Mouse (Mus musculus): Measurements from ENCODE around the gene Gm21680. TPM values are rescaled to one million over a fixed set of nuclear protein-coding genes. Genes with fewer than 3 reads are reported as not detected.
"Not testable (repeated sequence)": the region's sequence is repeated elsewhere in the genome, so short reads cannot be mapped to it uniquely, and the experiment has no call there.

The Gm21680 gene
- not detected in 2 replicates for polyA plus RNA-seq (2015; fragmentation: Nextera tagmentation; extraction: Ambion mirVana)

DNA sequence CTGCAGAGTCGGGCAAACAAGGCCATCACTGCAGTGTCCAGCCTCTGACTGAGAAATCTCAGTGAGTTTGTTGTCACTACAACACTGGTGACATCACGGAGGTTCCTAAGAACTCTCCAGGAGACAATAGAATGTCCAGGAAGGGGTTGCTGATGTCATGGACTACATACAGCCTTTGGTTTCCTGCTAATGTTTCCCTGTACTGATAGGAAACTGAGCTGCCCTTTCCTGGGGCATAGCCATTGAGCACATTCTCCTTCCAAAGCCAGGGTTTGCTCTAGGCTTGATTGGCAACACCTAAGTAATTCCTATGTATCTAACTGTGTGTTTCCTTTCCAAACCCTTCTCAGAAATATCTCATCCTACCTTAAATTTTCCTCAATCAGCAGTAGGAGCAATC lies at the start of gene Gm21680:
Gene Gm21680 (minus strand): TSS at position 101 of the 400 bp plus-strand sequence.
- H3K4me2 ChIP-seq (ENCODE audit: low read depth, low read length); H3K36me3 ChIP-seq (replicated peaks; ENCODE audit: insufficient read depth, low read length); H3K4me1 ChIP-seq (ENCODE audit: insufficient read depth); H3K4me3 ChIP-seq (ENCODE audit: low read depth, low read length); H3K9me3 ChIP-seq (ENCODE audit: low read length); ATAC-seq; DNase-seq; H3K27ac ChIP-seq (ENCODE audit: low read depth); H3K27me3 ChIP-seq (ENCODE audit: insufficient read depth, low read length); H3K9ac ChIP-seq (replicated peaks): not testable (repeated sequence)
- WGBS (ENCODE audit: insufficient replicate concordance): no CpG with 5 or more reads among the region's 2 CpGs

DNA sequence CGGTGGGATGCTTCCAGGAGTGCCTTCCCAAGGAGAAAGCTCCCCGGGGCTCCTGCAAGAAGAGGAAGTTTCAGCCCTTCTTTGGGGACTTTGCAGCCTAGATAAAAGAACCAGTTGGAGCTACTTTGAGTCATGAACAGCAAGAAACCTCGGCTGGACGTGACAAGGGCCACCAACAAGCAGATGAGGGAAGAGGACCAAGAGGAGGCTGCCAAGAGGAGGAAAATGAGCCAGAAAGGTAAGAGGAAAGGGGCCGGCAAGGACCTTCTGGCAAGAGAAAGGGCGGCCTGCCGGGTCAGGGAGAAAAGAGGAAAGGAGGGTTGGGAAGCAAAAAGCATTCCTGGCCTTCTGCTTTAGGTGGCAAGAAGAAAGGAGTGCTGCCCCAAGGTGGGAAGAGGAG lies 35.2 kb upstream of the Gm21680 start:
- 49% methylated on average over 6 of the region's 7 CpGs for WGBS (ENCODE audit: insufficient replicate concordance)
- ATAC-seq; H3K4me2 ChIP-seq (ENCODE audit: low read depth, low read length): not testable (repeated sequence)

DNA sequence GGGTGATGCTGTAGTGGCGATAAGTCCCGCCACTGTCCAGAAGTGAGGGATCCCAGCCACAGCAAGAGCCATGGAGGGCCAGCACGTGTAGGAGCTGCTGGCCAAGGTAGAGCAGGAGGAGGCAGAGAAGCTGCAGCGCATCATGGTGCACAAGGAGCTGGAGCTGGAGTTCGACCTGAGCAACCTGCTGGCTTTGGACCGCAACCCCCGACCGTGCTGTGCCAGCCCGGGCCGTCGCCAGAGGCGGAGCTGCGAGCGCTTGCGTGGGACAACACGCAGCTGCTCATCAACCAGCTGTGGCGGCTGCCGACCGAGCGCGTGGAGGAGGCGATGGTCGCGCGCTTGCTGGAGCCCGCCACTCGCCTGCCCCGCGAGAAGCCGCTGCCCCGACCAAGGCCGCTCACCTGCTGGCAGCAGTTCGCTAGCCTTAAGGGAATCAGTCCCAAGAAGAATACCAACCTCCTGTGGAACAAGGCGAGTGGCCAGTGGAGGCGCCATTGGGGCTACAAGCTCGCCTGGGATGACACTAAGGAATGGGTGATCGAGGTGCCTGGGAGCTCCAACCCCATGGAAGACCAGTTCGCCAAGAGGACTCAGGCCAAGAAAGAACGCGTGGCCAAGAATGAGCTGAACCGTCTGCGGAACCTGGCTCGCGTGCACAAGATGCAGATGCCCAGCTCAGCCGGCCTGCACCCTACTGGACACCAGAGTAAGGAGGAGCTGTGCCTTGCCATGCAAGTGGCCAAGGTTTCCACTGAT lies 34.7 kb upstream of the Gm21680 start:
- H3K27me3 ChIP-seq (ENCODE audit: insufficient read depth, low read length); H3K36me3 ChIP-seq (replicated peaks; ENCODE audit: insufficient read depth, low read length); H3K27ac ChIP-seq (ENCODE audit: low read depth); H3K9me3 ChIP-seq (ENCODE audit: low read length); H3K4me2 ChIP-seq (ENCODE audit: low read depth, low read length); H3K9ac ChIP-seq (replicated peaks); H3K4me1 ChIP-seq (ENCODE audit: insufficient read depth); ATAC-seq; H3K4me3 ChIP-seq (ENCODE audit: low read depth, low read length): not testable (repeated sequence)
- peak; percentile 21 for DNase-seq
- WGBS (ENCODE audit: insufficient replicate concordance): 18% methylated on average over 43 of the region's 45 CpGs

More for the DNA sequence above, 35.2 kb upstream of the Gm21680 start:
- not testable (repeated sequence) for H3K27me3 ChIP-seq (ENCODE audit: insufficient read depth, low read length); H3K9me3 ChIP-seq (ENCODE audit: low read length); H3K9ac ChIP-seq (replicated peaks); DNase-seq; H3K4me1 ChIP-seq (ENCODE audit: insufficient read depth); H3K27ac ChIP-seq (ENCODE audit: low read depth); H3K4me3 ChIP-seq (ENCODE audit: low read depth, low read length); H3K36me3 ChIP-seq (replicated peaks; ENCODE audit: insufficient read depth, low read length)

DNA sequence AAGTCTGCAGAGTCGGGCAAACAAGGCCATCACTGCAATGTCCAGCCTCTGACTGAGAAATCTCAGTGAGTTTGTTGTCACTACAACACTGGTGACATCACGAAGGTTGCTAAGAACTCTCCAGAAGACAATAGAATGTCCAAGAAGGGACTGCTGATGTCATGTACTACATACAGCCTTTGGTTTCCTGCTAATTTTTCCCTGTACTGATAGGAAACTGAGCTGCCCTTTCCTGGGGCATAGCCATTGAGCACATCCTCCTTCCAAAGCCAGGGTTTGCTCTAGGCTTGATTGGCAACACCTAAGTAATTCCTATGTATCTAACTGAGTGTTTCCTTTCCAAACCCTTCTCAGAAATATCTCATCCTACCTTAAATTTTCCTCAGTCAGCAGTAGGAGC lies 32.2 kb upstream of the Gm21680 start, which contains the start of gene Gm1979:
Gene Gm1979 (minus strand): TSS at position 101 of the 400 bp plus-strand sequence.
- not testable (repeated sequence) for H3K9me3 ChIP-seq (ENCODE audit: low read length); DNase-seq; ATAC-seq; H3K4me2 ChIP-seq (ENCODE audit: low read depth, low read length); H3K9ac ChIP-seq (replicated peaks); H3K4me1 ChIP-seq (ENCODE audit: insufficient read depth); H3K27me3 ChIP-seq (ENCODE audit: insufficient read depth, low read length); H3K27ac ChIP-seq (ENCODE audit: low read depth); H3K4me3 ChIP-seq (ENCODE audit: low read depth, low read length); H3K36me3 ChIP-seq (replicated peaks; ENCODE audit: insufficient read depth, low read length)
- WGBS (ENCODE audit: insufficient replicate concordance): 89% methylated on average over 1 of the region's 2 CpGs

DNA sequence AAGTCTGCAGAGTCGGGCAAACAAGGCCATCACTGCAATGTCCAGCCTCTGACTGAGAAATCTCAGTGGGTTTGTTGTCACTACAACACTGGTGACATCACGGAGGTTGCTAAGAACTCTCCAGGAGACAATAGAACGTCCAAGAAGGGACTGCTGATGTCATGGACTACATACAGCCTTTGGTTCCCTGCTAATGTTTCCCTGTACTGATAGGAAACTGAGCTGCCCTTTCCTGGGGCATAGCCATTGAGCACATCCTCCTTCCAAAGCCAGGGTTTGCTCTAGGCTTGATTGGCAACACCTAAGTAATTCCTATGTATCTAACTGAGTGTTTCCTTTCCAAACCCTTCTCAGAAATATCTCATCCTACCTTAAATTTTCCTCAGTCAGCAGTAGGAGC lies 16.1 kb upstream of the Gm21680 start, which contains the start of gene Gm21698:
Gene Gm21698 (minus strand): TSS at position 101 of the 400 bp plus-strand sequence.
- not testable (repeated sequence) for ATAC-seq, DNase-seq

DNA sequence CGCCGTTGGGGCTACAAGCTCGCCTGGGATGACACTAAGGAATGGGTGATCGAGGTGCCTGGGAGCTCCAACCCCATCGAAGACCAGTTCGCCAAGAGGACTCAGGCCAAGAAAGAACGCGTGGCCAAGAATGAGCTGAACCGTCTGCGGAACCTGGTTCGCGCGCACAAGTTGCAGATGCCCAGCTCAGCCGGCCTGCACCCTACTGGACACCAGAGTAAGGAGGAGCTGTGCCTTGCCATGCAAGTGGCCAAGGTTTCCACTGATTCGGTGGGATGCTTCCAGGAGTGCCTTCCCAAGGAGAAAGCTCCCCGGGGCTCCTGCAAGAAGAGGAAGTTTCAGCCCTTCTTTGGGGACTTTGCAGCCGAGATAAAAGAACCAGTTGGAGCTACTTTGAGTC lies 15.4 kb downstream of the Gm21680 start:
- not testable (repeated sequence) for H3K4me1 ChIP-seq (ENCODE audit: insufficient read depth); H3K27ac ChIP-seq (ENCODE audit: low read depth); H3K36me3 ChIP-seq (replicated peaks; ENCODE audit: insufficient read depth, low read length); H3K4me3 ChIP-seq (ENCODE audit: low read depth, low read length); H3K27me3 ChIP-seq (ENCODE audit: insufficient read depth, low read length); H3K9ac ChIP-seq (replicated peaks); ATAC-seq; H3K9me3 ChIP-seq (ENCODE audit: low read length); DNase-seq; H3K4me2 ChIP-seq (ENCODE audit: low read depth, low read length)
- 47% methylated on average over 16 of the region's 17 CpGs for WGBS (ENCODE audit: insufficient replicate concordance)

More for the DNA sequence above, 16.1 kb upstream of the Gm21680 start, which contains the start of gene Gm21698:
- H3K27me3 ChIP-seq (ENCODE audit: insufficient read depth, low read length); H3K36me3 ChIP-seq (replicated peaks; ENCODE audit: insufficient read depth, low read length); H3K27ac ChIP-seq (ENCODE audit: low read depth); H3K4me2 ChIP-seq (ENCODE audit: low read depth, low read length); H3K4me3 ChIP-seq (ENCODE audit: low read depth, low read length); H3K9me3 ChIP-seq (ENCODE audit: low read length); H3K4me1 ChIP-seq (ENCODE audit: insufficient read depth); H3K9ac ChIP-seq (replicated peaks): not testable (repeated sequence)
- no CpG with 5 or more reads among the region's 3 CpGs for WGBS (ENCODE audit: insufficient replicate concordance)

DNA sequence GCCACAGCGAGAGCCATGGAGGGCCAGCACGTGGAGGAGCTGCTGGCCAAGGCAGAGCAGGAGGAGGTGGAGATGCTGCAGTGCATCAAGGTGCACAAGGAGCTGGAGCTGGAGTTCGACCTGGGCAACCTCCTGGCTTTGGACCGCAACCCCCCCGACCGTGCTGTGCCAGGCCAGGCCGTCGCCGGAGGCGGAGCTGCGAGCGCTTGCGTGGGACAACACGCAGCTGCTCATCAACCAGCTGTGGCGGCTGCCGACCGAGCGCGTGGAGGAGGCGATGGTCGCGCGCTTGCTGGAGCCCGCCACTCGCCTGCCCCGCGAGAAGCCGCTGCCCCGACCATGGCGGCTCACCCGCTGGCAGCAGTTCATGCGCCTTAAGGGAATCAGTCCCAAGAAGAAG lies 15.9 kb downstream of the Gm21680 start:
- H3K27ac ChIP-seq (ENCODE audit: low read depth); H3K9ac ChIP-seq (replicated peaks); H3K4me3 ChIP-seq (ENCODE audit: low read depth, low read length); H3K9me3 ChIP-seq (ENCODE audit: low read length); H3K36me3 ChIP-seq (replicated peaks; ENCODE audit: insufficient read depth, low read length); H3K4me1 ChIP-seq (ENCODE audit: insufficient read depth); H3K4me2 ChIP-seq (ENCODE audit: low read depth, low read length); H3K27me3 ChIP-seq (ENCODE audit: insufficient read depth, low read length); ATAC-seq: not testable (repeated sequence)
- WGBS (ENCODE audit: insufficient replicate concordance): 24% methylated on average over 30 of the region's 32 CpGs
- peak; percentile 15 for DNase-seq

DNA sequence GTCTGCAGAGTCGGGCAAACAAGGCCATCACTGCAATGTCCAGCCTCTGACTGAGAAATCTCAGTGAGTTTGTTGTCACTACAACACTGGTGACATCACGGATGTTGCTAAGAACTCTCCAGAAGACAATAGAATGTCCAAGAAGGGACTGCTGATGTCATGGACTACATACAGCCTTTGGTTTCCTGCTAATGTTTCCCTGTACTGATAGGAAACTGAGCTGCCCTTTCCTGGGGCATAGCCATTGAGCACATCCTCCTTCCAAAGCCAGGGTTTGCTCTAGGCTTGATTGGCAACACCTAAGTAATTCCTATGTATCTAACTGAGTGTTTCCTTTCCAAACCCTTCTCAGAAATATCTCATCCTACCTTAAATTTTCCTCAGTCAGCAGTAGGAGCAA lies 18.1 kb downstream of the Gm21680 start, which contains the start of gene Gm21671:
Gene Gm21671 (minus strand): TSS at position 101 of the 400 bp plus-strand sequence.
- not testable (repeated sequence) for H3K9ac ChIP-seq (replicated peaks); H3K9me3 ChIP-seq (ENCODE audit: low read length); H3K4me2 ChIP-seq (ENCODE audit: low read depth, low read length); H3K4me3 ChIP-seq (ENCODE audit: low read depth, low read length); H3K36me3 ChIP-seq (replicated peaks; ENCODE audit: insufficient read depth, low read length); DNase-seq; H3K27me3 ChIP-seq (ENCODE audit: insufficient read depth, low read length); H3K27ac ChIP-seq (ENCODE audit: low read depth); H3K4me1 ChIP-seq (ENCODE audit: insufficient read depth); ATAC-seq
- WGBS (ENCODE audit: insufficient replicate concordance): 64% methylated on average over 2 of the region's 2 CpGs

DNA sequence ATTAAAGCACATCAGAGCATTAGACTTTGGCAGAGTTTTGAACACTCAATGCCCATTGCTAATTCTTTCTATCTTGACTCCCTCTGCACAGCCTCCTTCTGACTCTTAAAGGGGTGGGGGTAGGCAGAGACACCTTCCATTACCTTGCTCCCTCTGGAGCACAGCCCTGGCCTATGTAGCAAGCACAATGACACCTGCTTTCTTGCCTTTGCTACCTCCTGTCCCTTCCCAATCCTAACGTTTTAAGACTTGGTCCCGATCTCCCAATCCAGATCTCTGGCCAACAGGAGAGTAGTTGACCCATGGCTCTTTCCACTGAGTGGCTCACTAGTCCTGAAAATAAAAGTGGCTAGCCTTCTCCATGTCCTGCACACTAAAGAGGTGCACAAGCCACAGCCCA lies 27.1 kb downstream of the Gm21680 start:
- WGBS (ENCODE audit: insufficient replicate concordance): 74% methylated on average over 2 of the region's 2 CpGs
- not testable (repeated sequence) for H3K9ac ChIP-seq (replicated peaks); H3K27ac ChIP-seq (ENCODE audit: low read depth); H3K4me3 ChIP-seq (ENCODE audit: low read depth, low read length); H3K36me3 ChIP-seq (replicated peaks; ENCODE audit: insufficient read depth, low read length); ATAC-seq; H3K4me1 ChIP-seq (ENCODE audit: insufficient read depth); H3K4me2 ChIP-seq (ENCODE audit: low read depth, low read length); H3K27me3 ChIP-seq (ENCODE audit: insufficient read depth, low read length); H3K9me3 ChIP-seq (ENCODE audit: low read length)
- peak; percentile 11 for DNase-seq

DNA sequence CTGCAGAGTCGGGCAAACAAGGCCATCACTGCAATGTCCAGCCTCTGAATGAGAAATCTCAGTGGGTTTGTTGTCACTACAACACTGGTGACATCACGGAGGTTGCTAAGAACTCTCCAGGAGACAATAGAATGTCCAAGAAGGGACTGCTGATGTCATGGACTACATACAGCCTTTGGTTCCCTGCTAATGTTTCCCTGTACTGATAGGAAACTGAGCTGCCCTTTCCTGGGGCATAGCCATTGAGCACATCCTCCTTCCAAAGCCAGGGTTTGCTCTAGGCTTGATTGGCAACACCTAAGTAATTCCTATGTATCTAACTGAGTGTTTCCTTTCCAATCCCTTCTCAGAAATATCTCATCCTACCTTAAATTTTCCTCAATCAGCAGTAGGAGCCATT lies 30.2 kb downstream of the Gm21680 start, which contains the start of gene Gm21663:
Gene Gm21663 (minus strand): TSS at position 101 of the 400 bp plus-strand sequence.
- WGBS (ENCODE audit: insufficient replicate concordance): 45% methylated on average over 2 of the region's 2 CpGs
- not testable (repeated sequence) for H3K36me3 ChIP-seq (replicated peaks; ENCODE audit: insufficient read depth, low read length); H3K4me3 ChIP-seq (ENCODE audit: low read depth, low read length); H3K4me2 ChIP-seq (ENCODE audit: low read depth, low read length); H3K9me3 ChIP-seq (ENCODE audit: low read length); H3K27me3 ChIP-seq (ENCODE audit: insufficient read depth, low read length); H3K4me1 ChIP-seq (ENCODE audit: insufficient read depth); H3K27ac ChIP-seq (ENCODE audit: low read depth); H3K9ac ChIP-seq (replicated peaks); ATAC-seq; DNase-seq
